Mouse (Mus musculus) left cerebral cortex, adult 8-10 months (tissue): ENCODE measurements around the gene Ak7. TPM values are rescaled to one million over a fixed set of nuclear protein-coding genes. Genes with fewer than 3 reads are reported as not detected.

Experiments
- DNase-seq, 2 experiments: peaks; one replicate each; pipeline ENCODE4 v3.0.0; 2022; ENCODE audit warnings: low spot score in 2 of 2
- total RNA-seq, 4 experiments: library from RNA; stranded (reverse); gene quantifications; 2 replicates each; pipeline ENCODE4 v1.2.4; 2022

Gene Ak7
- 1 to 10 TPM in 3 of 4 experiments, under 1 TPM in 1; 0.81 to 2.0 (median 1.7) TPM for total RNA-seq

DNA sequence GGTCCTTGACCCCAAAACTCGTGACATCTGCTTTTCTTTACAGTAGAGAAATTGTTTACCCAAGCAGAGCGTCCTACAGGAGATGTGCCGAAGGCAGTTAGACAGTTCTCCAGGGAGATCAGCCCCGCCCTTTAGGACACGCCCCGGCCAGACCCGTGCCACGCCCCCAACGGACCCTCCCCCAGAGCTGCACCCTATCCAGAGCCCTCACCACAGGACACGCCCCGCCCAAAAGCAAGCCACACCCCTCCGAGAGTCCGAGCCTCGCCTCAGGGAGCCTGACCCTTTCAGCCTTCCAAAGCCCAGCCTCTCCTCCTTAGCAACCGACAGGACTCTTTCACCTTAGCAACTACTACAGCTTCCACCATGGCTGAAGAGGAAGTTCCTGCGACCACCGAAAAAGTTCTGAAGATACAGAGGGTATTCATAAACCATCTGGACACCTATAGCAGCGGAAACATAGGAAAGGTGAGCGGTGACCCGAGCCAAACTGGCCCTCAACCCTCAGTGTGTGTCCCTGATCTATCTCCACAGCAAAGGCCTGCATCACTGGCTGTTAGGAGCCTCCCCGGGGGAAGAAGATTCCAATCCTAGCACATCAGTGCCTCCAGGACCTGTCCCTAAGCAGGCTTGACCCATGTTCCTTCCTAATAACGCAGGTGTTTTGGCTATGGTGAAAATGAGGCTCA is at the start of gene Ak7:
Ak7 (plus strand) TSS at position 178 of the 689 bp plus-strand sequence.
- no peak for DNase-seq

DNA sequence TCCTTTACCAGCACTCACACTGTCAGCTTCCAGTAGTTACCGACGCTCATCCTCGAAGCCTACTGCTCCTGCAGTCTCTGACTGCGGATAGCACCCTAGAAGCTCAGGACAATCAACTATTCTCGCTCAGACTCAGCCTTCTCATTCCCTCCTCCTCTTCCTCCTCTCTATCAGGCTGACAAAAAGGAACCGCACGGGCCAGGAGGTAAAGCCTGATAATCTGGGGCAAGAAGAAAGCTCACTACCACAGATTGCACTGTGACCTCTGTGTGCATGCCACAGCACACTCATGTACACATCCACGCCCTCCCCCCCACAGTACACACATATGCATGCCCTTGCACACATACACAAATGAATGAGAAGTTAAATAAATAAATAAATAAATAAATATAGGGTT is 29.5 kb upstream of the Ak7 start:
- DNase-seq = no peak

GRCm38 (mm10) chr12:105678211-105678610 is 27.6 kb upstream of the Ak7 start:
- no peak for DNase-seq

GRCm38 (mm10) chr12:105678762-105679161 is 27.0 kb upstream of the Ak7 start:
- DNase-seq = no peak

DNA sequence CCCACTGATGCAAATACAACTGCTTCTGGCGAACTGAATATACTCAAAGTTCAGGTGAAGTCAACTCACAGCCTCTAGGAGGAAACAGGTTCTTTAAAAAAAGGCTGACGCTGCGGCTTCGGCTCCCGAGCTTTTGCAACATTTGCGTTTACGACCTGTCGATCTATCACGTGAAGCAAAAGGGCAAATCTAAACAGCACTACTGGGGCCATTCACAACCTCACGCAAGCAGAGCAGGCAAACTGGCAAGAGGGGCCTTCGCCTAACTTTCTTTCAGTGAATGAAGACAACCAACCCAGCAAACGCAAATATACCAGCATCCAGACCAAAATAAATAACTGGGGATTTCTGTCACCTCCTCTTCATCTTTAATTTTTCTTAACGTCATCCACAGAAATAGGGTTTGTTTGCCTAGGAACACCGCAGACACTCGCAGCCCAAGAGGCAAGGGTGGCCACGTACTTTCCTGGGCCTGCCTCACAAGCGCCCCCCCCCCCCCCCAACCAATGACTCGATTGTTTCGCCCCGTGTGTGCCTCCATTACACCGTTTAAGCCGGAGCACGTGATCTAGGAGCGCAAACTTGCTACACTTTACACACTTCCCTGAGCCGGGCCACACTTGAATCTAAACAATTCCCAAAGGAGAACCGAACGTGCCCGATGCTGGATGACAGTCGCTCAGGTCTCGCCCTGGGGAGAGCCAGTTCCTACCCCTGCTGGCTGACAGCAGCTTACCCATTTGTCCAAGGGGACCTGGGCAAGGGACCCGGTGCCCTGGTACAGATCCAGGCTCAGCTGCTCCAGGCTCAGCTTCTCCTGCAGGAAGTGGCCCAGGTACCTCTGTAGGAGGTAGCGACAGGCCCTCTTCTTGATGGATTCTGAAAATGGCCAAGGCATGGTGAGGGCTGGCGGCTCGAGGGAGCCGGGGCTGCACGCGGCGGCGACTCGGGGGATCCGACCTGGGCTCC is 21.6 kb upstream of the Ak7 start, which contains the start of gene Gskip:
Gskip (plus strand) TSS at position 897 of the 969 bp plus-strand sequence.
- DNase-seq = peak in 1 of 2 experiments; percentile 16

DNA sequence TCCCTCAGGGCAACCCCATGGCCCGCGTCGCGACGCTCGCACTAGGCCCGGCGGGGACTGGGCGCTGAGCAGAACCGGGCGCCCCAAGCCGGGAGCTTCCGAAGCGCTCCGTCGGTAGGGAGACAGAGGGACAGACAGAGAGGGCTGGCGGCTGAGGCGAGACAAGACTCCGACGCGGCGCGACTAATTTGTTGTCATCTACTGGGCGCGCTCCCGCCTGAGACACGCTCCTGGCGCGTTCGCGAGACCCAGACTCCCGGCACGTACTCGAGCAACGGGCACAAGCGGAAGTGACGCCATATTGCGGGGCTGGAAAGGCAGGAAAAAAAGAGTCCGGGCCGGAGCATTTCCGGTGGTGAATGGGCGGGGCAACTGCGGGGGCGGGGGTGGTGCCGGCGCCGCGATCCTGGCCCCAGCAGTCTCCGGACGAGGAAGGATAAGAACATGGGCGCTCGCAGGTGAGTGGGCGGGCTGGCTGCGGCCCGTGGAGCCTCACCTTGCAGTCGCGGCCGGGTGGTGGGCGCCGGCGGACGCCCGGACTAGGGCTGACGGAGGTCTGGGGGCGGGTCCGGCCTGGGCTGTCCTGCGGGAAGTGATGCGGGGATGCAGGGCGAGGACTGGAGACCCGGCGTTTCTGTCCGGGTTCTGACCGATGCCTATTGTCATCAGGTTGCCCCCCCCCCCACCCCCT is 20.6 kb upstream of the Ak7 start, which contains the start of gene Atg2b:
Atg2b (minus strand) TSS at position 211 of the 691 bp plus-strand sequence.
- DNase-seq = peak; percentile 86 to 93

DNA sequence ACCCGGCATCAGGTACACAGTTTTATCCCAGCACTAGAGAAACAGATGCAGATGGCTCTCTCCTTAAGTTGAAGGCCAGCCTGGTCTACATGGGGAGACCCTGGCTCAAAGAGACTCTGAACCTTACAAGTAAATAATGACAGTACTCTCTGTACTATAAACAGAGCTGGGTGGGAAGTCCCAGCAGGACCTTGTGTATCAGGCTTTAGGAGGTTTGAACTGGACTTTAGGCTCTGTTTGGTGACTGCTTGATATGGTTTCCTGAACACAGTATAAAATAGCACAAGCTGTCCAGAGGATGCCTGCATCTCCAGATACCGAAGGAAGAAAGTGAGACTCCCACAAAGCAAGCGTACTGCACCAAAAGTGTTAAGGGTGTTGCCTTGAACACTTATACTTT is 19.0 kb upstream of the Ak7 start:
- DNase-seq = no peak

DNA sequence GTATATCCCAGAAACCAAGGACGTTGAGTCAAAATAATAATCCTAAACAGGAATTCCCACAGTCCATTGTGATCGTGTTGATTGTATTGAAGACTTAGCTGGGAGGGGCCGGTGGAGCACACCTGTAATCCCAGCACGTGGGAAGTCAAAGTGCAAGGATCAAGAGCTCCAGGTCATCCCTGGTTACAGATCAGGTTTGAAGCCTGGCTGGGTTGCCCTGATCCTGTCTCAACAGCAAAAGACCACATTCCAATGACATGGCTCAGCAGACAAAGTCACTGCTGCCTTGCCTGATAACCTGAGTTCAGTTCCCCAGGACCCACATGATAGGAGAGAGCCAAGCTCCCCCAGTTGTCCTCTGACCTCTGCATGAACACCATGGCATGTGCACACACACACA is 18.4 kb upstream of the Ak7 start:
- DNase-seq = no peak

DNA sequence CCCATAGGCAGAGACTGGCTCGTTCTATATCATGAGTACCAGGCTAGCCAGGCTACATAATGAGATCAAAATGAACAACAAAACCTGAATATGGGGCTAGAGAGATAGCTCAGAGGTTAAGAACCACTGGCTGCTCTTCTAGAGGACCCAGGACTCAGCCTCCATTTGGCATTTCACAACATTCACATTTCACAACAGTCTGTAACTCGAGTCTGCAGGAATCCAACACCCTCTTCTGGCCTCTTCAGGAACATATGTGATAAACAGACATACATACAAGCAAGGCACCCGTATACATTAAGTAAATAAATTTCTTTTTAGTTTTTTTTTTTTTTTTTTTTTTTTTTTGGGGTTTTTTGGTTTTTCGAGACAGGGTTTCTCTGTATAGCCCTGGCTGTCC is 17.2 kb upstream of the Ak7 start:
- DNase-seq = no peak

DNA sequence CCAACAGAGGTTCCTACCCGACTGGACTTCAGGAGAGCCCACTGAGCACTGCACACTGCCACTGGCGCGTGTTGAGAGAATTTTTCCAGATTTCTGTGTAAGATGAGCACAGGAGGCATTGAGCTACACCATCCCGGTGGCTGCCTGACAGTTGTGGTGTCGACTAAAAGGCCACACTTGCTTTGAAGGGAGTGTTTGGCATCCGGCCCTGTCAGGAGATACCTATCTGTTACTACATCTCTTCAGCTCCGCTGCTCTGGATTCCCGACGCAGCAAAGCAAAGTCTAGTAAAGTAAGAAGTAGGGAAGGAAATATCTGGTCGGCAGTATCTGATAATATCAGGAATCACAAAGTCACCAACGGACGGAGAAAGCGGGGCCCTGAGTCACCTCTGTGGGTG is 16.3 kb upstream of the Ak7 start:
- no peak for DNase-seq

DNA sequence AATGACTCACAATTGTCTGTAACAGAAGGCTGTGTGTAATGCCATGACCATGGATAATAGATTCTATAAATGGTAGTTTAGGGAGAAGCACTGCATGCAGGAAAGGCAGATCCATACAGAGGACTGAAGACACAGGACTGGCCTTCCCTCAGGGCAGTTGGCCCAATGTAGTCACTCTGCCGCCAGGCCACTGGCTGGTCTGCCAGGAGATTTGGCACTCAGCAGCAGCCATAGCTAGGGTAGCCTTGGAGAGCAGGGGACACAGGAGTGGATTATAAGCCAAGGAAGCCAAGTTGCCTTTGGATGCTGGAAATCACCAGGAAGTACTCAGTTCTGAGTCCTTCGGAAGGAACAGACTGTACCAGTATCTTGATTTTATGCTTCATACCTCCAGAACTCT is 11.8 kb upstream of the Ak7 start:
- DNase-seq = no peak

- no peak for DNase-seq
Measured at GRCm38 (mm10) chr12:105695848-105696247, 9.9 kb upstream of the Ak7 start.

GRCm38 (mm10) chr12:105697104-105697780 is 8.5 kb upstream of the Ak7 start:
- no peak for DNase-seq

DNA sequence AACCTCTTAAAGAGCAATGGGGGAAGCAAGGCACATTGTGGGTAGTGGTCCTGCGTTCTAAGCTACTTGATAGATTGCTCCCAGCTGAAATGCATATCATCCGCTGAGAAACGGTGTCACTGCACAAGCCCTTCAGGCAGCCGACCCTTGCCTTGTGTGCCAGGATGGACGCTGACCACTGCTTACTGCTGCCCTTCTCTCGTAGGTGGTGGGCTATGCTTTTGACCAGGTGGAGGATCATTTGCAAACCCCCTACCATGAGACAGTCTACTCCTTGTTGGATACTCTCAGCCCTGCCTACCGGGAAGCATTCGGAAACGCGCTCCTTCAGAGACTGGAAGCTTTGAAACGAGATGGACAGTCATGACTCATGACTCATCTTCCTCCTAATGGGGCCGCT is 5.3 kb upstream of the Ak7 start:
- DNase-seq = no peak

DNA sequence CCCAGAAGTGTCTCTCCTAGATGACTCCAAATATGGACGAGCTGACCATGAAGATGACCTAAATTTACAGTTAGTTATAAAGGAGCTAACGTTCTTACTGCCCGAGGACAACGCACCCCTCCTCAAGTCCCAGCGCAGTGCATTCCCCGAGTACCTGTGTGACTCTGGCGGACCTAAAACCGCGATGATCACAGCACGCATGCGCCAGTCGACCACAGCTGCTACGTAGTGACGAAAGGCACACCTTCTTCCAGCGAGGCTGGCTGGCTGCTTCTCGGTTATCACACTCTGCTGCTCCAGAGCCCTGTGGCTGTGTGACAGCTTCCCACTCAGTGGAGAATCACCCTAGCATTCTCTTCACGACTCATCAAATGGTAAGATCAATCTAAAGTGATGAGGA is 12.8 kb downstream of the Ak7 start:
- DNase-seq = peak; percentile 9 to 53

DNA sequence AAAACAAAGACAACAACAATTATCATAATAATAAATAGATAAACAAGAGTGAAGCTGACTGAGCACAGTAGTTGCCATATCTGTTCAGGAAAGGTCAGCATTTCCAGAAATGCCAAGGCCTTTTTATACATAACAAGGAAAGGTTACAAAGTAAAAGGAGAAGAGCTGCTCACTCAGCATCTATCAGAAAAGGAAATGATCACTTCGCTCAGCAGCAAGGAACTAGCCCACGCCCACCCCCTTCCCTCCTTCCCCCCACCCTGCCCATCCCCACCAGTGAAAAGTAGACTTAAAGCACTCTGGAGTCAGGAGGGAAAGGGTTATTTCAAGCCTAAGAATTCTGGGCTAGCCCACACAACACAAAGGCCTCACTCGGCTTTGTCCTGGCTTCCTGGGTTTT is 14.4 kb downstream of the Ak7 start:
- no peak for DNase-seq

DNA sequence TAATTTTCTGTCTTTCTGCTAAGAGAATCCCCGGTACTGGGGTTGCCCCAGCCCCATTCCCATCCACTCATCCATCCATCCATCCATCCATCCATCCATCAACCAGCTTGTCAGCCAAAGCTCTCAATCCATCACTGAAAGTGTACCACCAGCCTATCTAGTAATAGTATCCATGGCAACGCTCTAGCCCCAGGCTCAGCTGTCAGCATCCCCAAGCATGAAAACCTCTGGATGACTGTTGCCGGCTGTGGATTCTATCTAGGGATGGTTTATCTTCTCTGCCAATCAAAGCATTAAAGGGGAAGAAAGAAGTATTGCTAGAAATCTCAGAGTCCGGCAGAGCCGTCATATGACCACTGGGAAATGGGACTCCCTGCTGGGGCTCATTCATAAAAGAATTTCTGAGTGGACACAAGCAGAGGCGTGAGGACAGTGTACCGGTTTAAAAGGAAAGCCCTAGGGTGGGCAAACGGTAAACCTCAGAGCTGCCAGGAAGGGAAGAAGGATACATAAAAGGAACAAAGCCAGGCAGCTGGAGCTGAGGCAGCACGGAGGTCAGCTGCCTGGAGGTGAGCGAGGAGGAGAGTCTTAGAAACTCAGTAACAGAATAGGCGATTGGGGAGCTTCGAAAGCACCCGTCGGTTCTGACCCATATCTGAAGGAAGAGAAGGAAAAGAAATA is 15.8 kb downstream of the Ak7 start:
- DNase-seq = no peak

GRCm38 (mm10) chr12:105722657-105723056 is 16.9 kb downstream of the Ak7 start:
- peak in 1 of 2 experiments; percentile 13 for DNase-seq

- DNase-seq = no peak
Measured at GRCm38 (mm10) chr12:105724616-105725015, 18.8 kb downstream of the Ak7 start.

GRCm38 (mm10) chr12:105725736-105726135 is 20.0 kb downstream of the Ak7 start:
- no peak for DNase-seq

GRCm38 (mm10) chr12:105727268-105727667 is 21.5 kb downstream of the Ak7 start:
- no peak for DNase-seq
